Mouse (Mus musculus) kidney, adult 2 months (tissue): ENCODE data around the gene Kcnb1. TPM values are rescaled to one million over a fixed set of nuclear protein-coding genes. Genes with fewer than 3 reads are reported as not detected.

ENCODE experiments used
- DNase-seq: peaks from one replicate; pipeline ENCODE4 v3.0.0; 2021
- H3K27ac ChIP-seq: fragments of 200-500 bp; 2 replicates; pipeline ENCODE4 v1.5.1; 2012; ENCODE audit warnings: low read depth, low read length, control low read depth, inconsistent platforms; ENCODE audit not compliant: insufficient read depth
- H3K27me3 ChIP-seq: fragments of 200-500 bp; replicated peaks from 2 replicates; pipeline ENCODE4 v1.6.1; 2012; ENCODE audit warnings: mild to moderate bottlenecking, moderate library complexity, low read length, inconsistent platforms; ENCODE audit not compliant: control insufficient read depth, insufficient read depth
- H3K36me3 ChIP-seq: fragments of 200-500 bp; 2 replicates; pipeline ENCODE4 v1.6.1; 2012; ENCODE audit warnings: mild to moderate bottlenecking, moderate library complexity, low read length, inconsistent platforms; ENCODE audit not compliant: control insufficient read depth, insufficient read depth
- H3K4me1 ChIP-seq: fragments of 200-500 bp; 2 replicates; pipeline ENCODE4 v1.6.1; 2011; ENCODE audit warnings: low read length; ENCODE audit not compliant: control insufficient read depth, insufficient read depth
- H3K4me3 ChIP-seq: fragments of 200-500 bp; 2 replicates; pipeline ENCODE4 v1.5.1; 2011; ENCODE audit warnings: mild to moderate bottlenecking, low read depth, low read length, control low read depth; ENCODE audit not compliant: insufficient read depth
- CTCF ChIP-seq: fragments of 200-500 bp; conservative IDR thresholded peaks from 2 replicates; pipeline ENCODE4 v1.5.1; 2011; ENCODE audit warnings: low read depth, mild to moderate bottlenecking, control low read depth, low read length, moderate library complexity, mixed read lengths; ENCODE audit not compliant: insufficient read depth, insufficient read length
- POLR2A ChIP-seq: fragments of 200-500 bp; IDR thresholded peaks from one replicate; pipeline ENCODE4 v1.6.1; 2011; ENCODE audit warnings: low read depth, low read length, control low read depth
- WGBS: fragments of 180-500 bp; shearing (Covaris S2); methylation state at CpG from one replicate; pipeline ENCODE4 v1.1.7; 2018; 5-methylcytosine and 5-hydroxymethylcytosine counted together
- polyA plus RNA-seq: library from polyadenylated mRNA; depleted of rRNA; stranded (reverse); fragments of >200 nt; gene quantifications from 2 replicates; pipeline ENCODE4 v1.2.3, GENCODE M21; 2012

Gene Kcnb1
- polyA plus RNA-seq, 1 experiment: 2.9 TPM

- WGBS: 37% methylated on average over 9 of the region's 9 CpGs
- TF ChIP-seq CTCF (no peak), POLR2A (no peak)
- H3K36me3 ChIP-seq: peaks cover 7% of the 10 kb centered on the region
- H3K4me1 ChIP-seq: peaks cover 16% of the 10 kb centered on the region
- H3K4me3 ChIP-seq: no peak overlapping the region
- no peak for DNase-seq
- no peak overlapping the region for H3K27ac ChIP-seq
- H3K27me3 ChIP-seq: no peaks in the 10 kb centered on the region
Observed at GRCm38 (mm10) chr2:167064601-167065295, 125.2 kb downstream of the Kcnb1 start.

- Histone ChIP-seq H3K27me3 (no peaks in the 10 kb centered on the region), H3K4me3 (peak overlapping the region; percentile 84; the same call in 1 of the 2 replicates), H3K4me1 (peaks cover 18% of the 10 kb centered on the region), H3K27ac (no peak overlapping the region), H3K36me3 (peaks cover 7% of the 10 kb centered on the region)
- TF ChIP-seq CTCF (no peak), POLR2A (no peak)
- 8% methylated on average over 7 of the region's 7 CpGs for WGBS
- no peak for DNase-seq
Observed at GRCm38 (mm10) chr2:167063906-167064496, 126.0 kb downstream of the Kcnb1 start.

GRCm38 (mm10) chr2:167062965-167063880 is 126.7 kb downstream of the Kcnb1 start, which contains the start of gene Znfx1:
Znfx1 (minus strand) TSS chr2:167063015.
- Histone ChIP-seq H3K27ac (peak within 1 kb of the TSS; percentile 91), H3K4me3 (peak within 1 kb of the TSS; percentile 99), H3K27me3 (no peaks in the 10 kb centered on the region), H3K36me3 (peaks cover 7% of the 10 kb centered on the region), H3K4me1 (peaks cover 20% of the 10 kb centered on the region)
- under 1% methylated on average over 57 of the region's 57 CpGs for WGBS
- TF ChIP-seq CTCF (no peak), POLR2A (peak; percentile 100)
- peak; percentile 97 for DNase-seq

- Histone ChIP-seq H3K27me3 (no peaks in the 10 kb centered on the region), H3K4me3 (peak overlapping the region; percentile 99), H3K36me3 (peaks cover 7% of the 10 kb centered on the region), H3K27ac (peak overlapping the region; percentile 88), H3K4me1 (peaks cover 24% of the 10 kb centered on the region)
- peak; percentile 98 for DNase-seq
- under 1% methylated on average over 54 of the region's 60 CpGs for WGBS
- TF ChIP-seq CTCF (no peak), POLR2A (peak; percentile 82)
Observed at GRCm38 (mm10) chr2:167062497-167062911, 127.5 kb downstream of the Kcnb1 start.

- DNase-seq: no peak
- peaks cover 24% of the 10 kb centered on the region for H3K4me1 ChIP-seq
- 17% methylated on average over 11 of the region's 11 CpGs for WGBS
Observed at GRCm38 (mm10) chr2:167061381-167062034, 128.4 kb downstream of the Kcnb1 start.

GRCm38 (mm10) chr2:167060761-167061160 is 129.2 kb downstream of the Kcnb1 start:
- no peak for DNase-seq
- TF ChIP-seq POLR2A (no peak), CTCF (no peak)
- H3K4me3 ChIP-seq: peak overlapping the region; percentile 7; the same call in 1 of the 2 replicates
- peak overlapping the region; percentile 80 for H3K27ac ChIP-seq
- peaks cover 16% of the 10 kb centered on the region; the same call in 1 of the 2 replicates for H3K36me3 ChIP-seq
- H3K4me1 ChIP-seq: peaks cover 25% of the 10 kb centered on the region
- H3K27me3 ChIP-seq: no peaks in the 10 kb centered on the region

More at GRCm38 (mm10) chr2:167061381-167062034, 128.4 kb downstream of the Kcnb1 start:
- Histone ChIP-seq H3K27ac (peak overlapping the region; percentile 88), H3K4me3 (peak overlapping the region; percentile 99), H3K36me3 (peaks cover 12% of the 10 kb centered on the region), H3K27me3 (no peaks in the 10 kb centered on the region)
- TF ChIP-seq POLR2A: no peak
- TF ChIP-seq CTCF: no peak
